Mouse (Mus musculus): ENCODE measurements around the gene Pik3ip1. TPM values are rescaled to one million over a fixed set of nuclear protein-coding genes. Genes with fewer than 3 reads are reported as not detected.

Pik3ip1 gene
- polyA plus RNA-seq, 1 experiment: 5.8 TPM

DNA sequence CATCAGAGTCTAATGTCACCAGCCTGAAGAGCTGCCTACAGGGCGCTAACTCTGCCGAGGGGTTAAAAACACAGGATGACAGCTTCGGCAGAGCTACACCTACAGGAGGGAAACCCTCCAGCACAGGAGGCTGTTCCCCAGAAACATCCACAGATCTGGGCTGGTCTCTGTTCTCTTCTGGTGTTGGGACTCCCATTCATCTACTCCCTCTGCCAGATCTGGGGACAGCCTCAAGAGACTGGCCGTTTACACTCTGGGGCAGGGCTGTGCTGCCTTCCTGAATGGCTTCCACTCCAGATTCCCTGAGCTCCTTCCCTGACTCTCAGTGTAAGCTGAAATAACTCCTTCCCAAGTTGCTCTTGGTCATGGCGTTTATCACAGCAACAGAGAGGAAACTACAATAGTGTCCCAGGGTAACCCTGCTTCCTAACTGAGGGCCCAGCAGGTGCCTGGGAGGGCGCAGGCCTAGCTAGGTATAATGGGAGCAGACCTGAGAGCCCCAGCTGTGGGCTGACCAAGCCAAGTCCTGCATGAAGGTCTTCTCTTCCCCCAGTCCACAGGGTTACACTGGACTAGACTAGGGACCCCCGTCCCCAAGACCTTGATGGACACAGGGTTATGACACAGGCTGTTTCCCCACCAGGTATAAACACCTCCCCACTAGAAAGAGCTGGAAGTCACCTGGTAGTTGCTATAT lies 41.5 kb downstream of the Pik3ip1 start:
- H3K4me2 ChIP-seq (ENCODE audit: low read depth): peak overlapping the region; percentile 82
- peak overlapping the region; percentile 36 for H3K4me3 ChIP-seq
- H3ac ChIP-seq (ENCODE audit: control insufficient read depth, insufficient read length): peak overlapping the region; percentile 7
- H3K79me2 ChIP-seq (ENCODE audit: control insufficient read depth, insufficient read depth): peaks cover 11% of the 10 kb centered on the region
- no peaks in the 10 kb centered on the region for H3K36me3 ChIP-seq (ENCODE audit: control insufficient read depth, insufficient read depth)
- no peaks in the 10 kb centered on the region for H3K27me3 ChIP-seq (ENCODE audit: control insufficient read depth, insufficient read depth, insufficient read length)
- TF ChIP-seq E2F4 (IDR thresholded peaks at IDR 0.05; ENCODE audit: insufficient read depth): no peak
- no peak for TF ChIP-seq POLR2A (IDR thresholded peaks at IDR 0.05; ENCODE audit: insufficient read length, low read depth)

DNA sequence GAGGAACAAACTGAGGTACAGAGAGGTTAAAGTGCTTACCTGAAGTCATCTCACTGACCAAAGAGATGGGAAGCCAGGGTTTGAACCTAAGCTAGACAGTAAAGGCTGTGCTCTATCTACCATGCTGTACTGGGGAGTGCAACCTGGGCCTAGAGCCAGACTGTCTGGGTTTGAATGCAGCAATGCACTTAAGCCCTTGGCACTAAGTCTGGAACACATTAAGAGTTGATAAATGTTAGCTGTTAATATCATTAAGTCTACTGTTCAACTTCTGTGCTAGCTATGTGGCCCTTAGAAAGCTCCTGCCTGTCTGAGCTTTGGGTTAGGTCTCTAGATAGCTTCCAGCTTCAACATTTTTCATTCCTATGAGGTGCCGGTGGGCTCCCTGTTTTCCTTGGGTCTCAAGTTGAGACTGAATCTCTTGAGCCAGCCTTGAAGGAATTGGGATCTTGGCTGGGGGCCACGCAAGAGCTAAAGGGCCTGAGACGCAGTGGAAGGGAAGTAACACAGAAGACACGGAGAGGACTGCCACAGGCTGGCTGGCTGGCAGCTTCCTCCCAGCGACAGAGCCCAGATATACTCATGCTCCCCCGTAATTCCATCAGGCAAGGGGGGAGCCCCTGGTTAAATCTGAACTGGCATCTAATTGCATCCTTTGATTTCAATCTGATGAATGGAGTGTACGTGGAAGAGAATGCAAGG lies 43.5 kb downstream of the Pik3ip1 start:
- Histone ChIP-seq H3K4me2 (ENCODE audit: low read depth) (peak overlapping the region; percentile 79), H3ac (ENCODE audit: control insufficient read depth, insufficient read length) (no peak overlapping the region), H3K79me2 (ENCODE audit: control insufficient read depth, insufficient read depth) (peaks cover 11% of the 10 kb centered on the region), H3K4me3 (peak overlapping the region; percentile 3), H3K27me3 (ENCODE audit: control insufficient read depth, insufficient read depth, insufficient read length) (no peaks in the 10 kb centered on the region), H3K36me3 (ENCODE audit: control insufficient read depth, insufficient read depth) (no peaks in the 10 kb centered on the region)
- no peak for TF ChIP-seq POLR2A (IDR thresholded peaks at IDR 0.05; ENCODE audit: insufficient read length, low read depth)
- TF ChIP-seq USF1 (IDR thresholded peaks at IDR 0.05; ENCODE audit: low read depth): no peak
- TF ChIP-seq CEBPB (IDR thresholded peaks at IDR 0.05; ENCODE audit: insufficient read depth, poor library complexity, severe bottlenecking): no peak
- TF ChIP-seq TCF12 (IDR thresholded peaks at IDR 0.05; ENCODE audit: insufficient read depth, poor library complexity, severe bottlenecking): no peak
- no peak for TF ChIP-seq MAX (IDR thresholded peaks at IDR 0.05; ENCODE audit: low read depth)
- no peak for TF ChIP-seq TCF3 (IDR thresholded peaks at IDR 0.05; ENCODE audit: insufficient read length, low read depth)
- TF ChIP-seq POLR2AphosphoS2 (IDR thresholded peaks at IDR 0.05; ENCODE audit: insufficient read length, low read depth): no peak
- TF ChIP-seq MYOD1 (IDR thresholded peaks at IDR 0.05; ENCODE audit: control insufficient read depth in 1 of 3, insufficient read length in 2 of 3, low read depth in 2 of 3): no peak
- TF ChIP-seq E2F4 (IDR thresholded peaks at IDR 0.05; ENCODE audit: insufficient read depth): no peak
- TF ChIP-seq REST (IDR thresholded peaks at IDR 0.05; ENCODE audit: insufficient read depth, insufficient read length): no peak
- TF ChIP-seq MYOG (IDR thresholded peaks at IDR 0.05; ENCODE audit: control insufficient read depth in 1 of 3, insufficient read depth in 1 of 3, insufficient read length in 2 of 3, low read depth in 2 of 3): no peak

DNA sequence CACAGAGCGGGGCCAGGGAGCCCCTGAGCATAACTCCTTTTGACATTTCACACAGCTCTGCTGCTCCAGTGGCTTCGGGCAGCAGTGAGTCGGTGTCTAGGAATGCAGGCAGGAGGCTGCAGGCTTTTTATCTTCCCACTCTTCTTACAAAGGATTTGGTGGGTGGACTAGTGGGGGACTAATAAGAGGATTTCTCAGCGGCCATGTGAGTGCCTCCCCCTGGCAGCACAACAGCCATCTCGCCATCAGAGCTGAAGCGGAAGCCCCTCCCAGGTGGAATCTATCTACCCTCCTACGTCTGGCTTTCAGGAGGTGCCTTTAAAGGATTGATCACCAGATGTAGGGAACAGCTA lies 44.1 kb downstream of the Pik3ip1 start:
- H3K79me2 ChIP-seq (ENCODE audit: control insufficient read depth, insufficient read depth): peaks cover 11% of the 10 kb centered on the region
- H3K36me3 ChIP-seq (ENCODE audit: control insufficient read depth, insufficient read depth): no peaks in the 10 kb centered on the region
- TF ChIP-seq MYOD1 (IDR thresholded peaks at IDR 0.05; ENCODE audit: control insufficient read depth in 1 of 3, insufficient read length in 2 of 3, low read depth in 2 of 3): peak in 1 of 3 experiments; percentile 2
- peak; percentile 15 for TF ChIP-seq POLR2A (IDR thresholded peaks at IDR 0.05; ENCODE audit: insufficient read length, low read depth)
- TF ChIP-seq CEBPB (IDR thresholded peaks at IDR 0.05; ENCODE audit: insufficient read depth, poor library complexity, severe bottlenecking): no peak
- peak overlapping the region; percentile 3 for H3K4me3 ChIP-seq
- H3K27me3 ChIP-seq (ENCODE audit: control insufficient read depth, insufficient read depth, insufficient read length): no peaks in the 10 kb centered on the region
- peak overlapping the region; percentile 79 for H3K4me2 ChIP-seq (ENCODE audit: low read depth)
- no peak overlapping the region for H3ac ChIP-seq (ENCODE audit: control insufficient read depth, insufficient read length)

DNA sequence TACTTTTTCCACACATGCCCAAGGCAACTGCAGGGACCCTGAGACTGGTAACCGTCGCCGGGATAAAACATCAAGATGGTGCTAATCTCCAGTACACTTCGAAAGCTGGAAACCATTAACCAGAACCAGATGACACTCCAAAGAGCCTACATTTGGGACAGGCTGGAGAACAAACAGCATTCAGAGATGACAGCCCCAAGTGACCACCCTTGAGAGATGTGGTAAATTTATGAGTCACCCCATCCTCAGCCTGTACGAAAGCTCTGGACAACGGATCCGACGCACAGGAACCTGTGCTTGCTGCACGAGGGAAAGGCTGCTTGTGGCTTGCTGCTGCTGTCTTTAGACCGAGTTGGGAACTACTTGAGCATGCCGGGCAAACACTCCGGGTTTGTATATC lies 44.5 kb downstream of the Pik3ip1 start:
- H3K4me3 ChIP-seq: peak overlapping the region; percentile 3
- H3K36me3 ChIP-seq (ENCODE audit: control insufficient read depth, insufficient read depth): no peaks in the 10 kb centered on the region
- H3K4me2 ChIP-seq (ENCODE audit: low read depth): peak overlapping the region; percentile 79
- peaks cover 11% of the 10 kb centered on the region for H3K79me2 ChIP-seq (ENCODE audit: control insufficient read depth, insufficient read depth)
- H3K27me3 ChIP-seq (ENCODE audit: control insufficient read depth, insufficient read depth, insufficient read length): no peaks in the 10 kb centered on the region
- no peak for TF ChIP-seq USF1 (IDR thresholded peaks at IDR 0.05; ENCODE audit: low read depth)
- TF ChIP-seq SRF (IDR thresholded peaks at IDR 0.05; ENCODE audit: control insufficient read depth, insufficient read length, low read depth): no peak
- TF ChIP-seq POLR2AphosphoS2 (IDR thresholded peaks at IDR 0.05; ENCODE audit: insufficient read length, low read depth): no peak
- no peak for TF ChIP-seq CEBPB (IDR thresholded peaks at IDR 0.05; ENCODE audit: insufficient read depth, poor library complexity, severe bottlenecking)
- TF ChIP-seq POLR2A (IDR thresholded peaks at IDR 0.05; ENCODE audit: insufficient read length, low read depth): peak; percentile 18
- no peak overlapping the region for H3ac ChIP-seq (ENCODE audit: control insufficient read depth, insufficient read length)

DNA sequence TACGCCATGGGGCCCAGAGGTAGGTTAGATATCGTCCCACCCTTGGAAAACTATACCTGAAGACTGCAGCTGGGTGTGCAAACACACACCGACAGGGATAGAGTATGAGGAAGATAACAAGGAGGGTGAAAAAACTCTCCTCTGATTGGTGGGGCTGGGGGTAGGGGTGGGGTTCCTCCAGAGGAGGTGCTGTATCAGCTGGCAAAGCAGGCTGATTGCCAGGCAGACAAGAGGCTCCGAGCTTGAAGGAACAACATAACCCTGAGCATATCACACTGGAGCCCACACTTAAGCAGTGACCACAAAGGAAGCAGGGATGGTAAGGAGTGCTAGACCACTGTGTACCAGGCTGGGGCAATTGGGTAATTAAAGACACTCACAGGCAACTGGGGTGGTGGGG lies 49.2 kb downstream of the Pik3ip1 start:
- H3K36me3 ChIP-seq (ENCODE audit: control insufficient read depth, insufficient read depth): peaks cover 3% of the 10 kb centered on the region
- H3K4me3 ChIP-seq: no peak overlapping the region
- H3K27me3 ChIP-seq (ENCODE audit: control insufficient read depth, insufficient read depth, insufficient read length): no peaks in the 10 kb centered on the region
- H3ac ChIP-seq (ENCODE audit: control insufficient read depth, insufficient read length): no peak overlapping the region
- no peak overlapping the region for H3K4me2 ChIP-seq (ENCODE audit: low read depth)
- no peaks in the 10 kb centered on the region for H3K79me2 ChIP-seq (ENCODE audit: control insufficient read depth, insufficient read depth)
- TF ChIP-seq REST (IDR thresholded peaks at IDR 0.05; ENCODE audit: insufficient read depth, insufficient read length) (no peak), CEBPB (IDR thresholded peaks at IDR 0.05; ENCODE audit: insufficient read depth, poor library complexity, severe bottlenecking) (no peak), POLR2AphosphoS2 (IDR thresholded peaks at IDR 0.05; ENCODE audit: insufficient read length, low read depth) (no peak), MAX (IDR thresholded peaks at IDR 0.05; ENCODE audit: low read depth) (no peak), TCF3 (IDR thresholded peaks at IDR 0.05; ENCODE audit: insufficient read length, low read depth) (no peak), MYOD1 (IDR thresholded peaks at IDR 0.05; ENCODE audit: control insufficient read depth in 1 of 3, insufficient read length in 2 of 3, low read depth in 2 of 3) (no peak), SRF (IDR thresholded peaks at IDR 0.05; ENCODE audit: control insufficient read depth, insufficient read length, low read depth) (no peak), POLR2A (IDR thresholded peaks at IDR 0.05; ENCODE audit: insufficient read length, low read depth) (no peak), TCF12 (IDR thresholded peaks at IDR 0.05; ENCODE audit: insufficient read depth, poor library complexity, severe bottlenecking) (no peak), USF1 (IDR thresholded peaks at IDR 0.05; ENCODE audit: low read depth) (no peak), E2F4 (IDR thresholded peaks at IDR 0.05; ENCODE audit: insufficient read depth) (no peak), MYOG (IDR thresholded peaks at IDR 0.05; ENCODE audit: control insufficient read depth in 1 of 3, insufficient read depth in 1 of 3, insufficient read length in 2 of 3, low read depth in 2 of 3) (no peak)

Measured in myocyte (in vitro differentiated cells).